Mouse (Mus musculus): ENCODE measurements around the gene Erich3. TPM values are rescaled to one million over a fixed set of nuclear protein-coding genes. Genes with fewer than 3 reads are reported as not detected.

Erich3 gene
- polyA plus RNA-seq, 1 experiment from 2014 or later: 0.08 TPM

DNA sequence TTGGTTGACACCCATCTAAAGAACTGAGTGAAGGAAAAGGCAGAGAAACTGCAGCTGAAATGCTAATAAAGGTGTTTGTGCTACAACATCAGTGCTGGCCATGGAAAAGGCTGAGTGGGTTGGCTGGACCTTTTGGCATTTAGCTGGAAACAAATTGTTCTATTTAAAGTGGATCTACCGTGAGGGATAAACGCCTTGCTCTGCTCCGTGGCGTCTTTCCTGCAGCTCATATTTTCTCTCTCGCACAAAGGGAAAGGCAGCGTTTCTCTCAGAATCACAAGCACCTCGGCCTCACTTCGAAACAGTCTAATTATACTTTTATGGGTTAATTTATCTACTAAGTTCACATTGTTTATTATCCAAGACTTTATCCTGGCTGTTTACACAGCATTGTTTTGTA lies 136.8 kb downstream of the Erich3 start:
- Histone ChIP-seq H3K4me2 (ENCODE audit: low read depth, severe bottlenecking) (no peak overlapping the region), H3K9me3 (ENCODE audit: control insufficient read depth, low read length) (no peaks in the 10 kb centered on the region), H3K9ac (ENCODE audit: low read length) (no peak overlapping the region), H3K27ac (replicated peaks; ENCODE audit: low read depth, low read length) (no peak overlapping the region), H3K4me1 (ENCODE audit: control insufficient read depth, insufficient read depth, low read length) (no peaks in the 10 kb centered on the region), H3K27me3 (ENCODE audit: control insufficient read depth, insufficient read depth, low read length) (no peaks in the 10 kb centered on the region), H3K4me3 (ENCODE audit: low read depth, low read length) (no peak overlapping the region), H3K36me3 (ENCODE audit: control insufficient read depth, insufficient read depth, low read length) (no peaks in the 10 kb centered on the region)
- 42% methylated on average over 8 of the region's 8 CpGs for WGBS
- ATAC-seq (ENCODE audit: insufficient number of reproducible peaks, low FRiP score, low TSS enrichment, low read depth): no peak
- no peak for DNase-seq (ENCODE audit: low spot score)

DNA sequence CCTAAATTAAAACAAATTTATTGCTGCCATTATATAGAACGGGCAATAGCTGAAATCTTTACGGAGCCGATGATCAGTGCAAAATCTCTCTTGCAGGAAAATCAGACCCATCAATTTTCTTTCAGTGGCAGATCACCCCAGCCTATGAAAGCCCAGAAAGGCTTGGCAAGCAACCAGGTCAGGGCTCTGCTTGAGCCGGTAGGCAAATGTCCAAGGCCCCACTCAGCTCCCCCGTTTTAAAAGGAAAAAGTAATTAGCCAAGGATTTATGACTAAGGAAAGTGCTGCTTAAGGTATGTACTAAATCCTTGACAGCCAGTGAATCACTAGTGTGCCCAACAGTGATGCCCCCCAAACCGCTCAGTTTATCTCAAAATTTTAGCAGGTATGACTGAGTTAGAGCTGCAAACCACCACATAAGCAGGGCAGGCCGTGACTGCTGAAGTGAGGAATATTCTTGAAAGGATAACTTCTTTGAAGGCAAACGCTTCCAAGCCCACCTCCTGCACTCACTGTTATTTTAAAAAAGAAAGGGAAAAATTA lies 137.3 kb downstream of the Erich3 start:
- ATAC-seq (ENCODE audit: insufficient number of reproducible peaks, low FRiP score, low TSS enrichment, low read depth) (no peak), DNase-seq (ENCODE audit: low spot score) (no peak)
- Histone ChIP-seq H3K9ac (ENCODE audit: low read length) (no peak overlapping the region), H3K4me3 (ENCODE audit: low read depth, low read length) (no peak overlapping the region), H3K4me2 (ENCODE audit: low read depth, severe bottlenecking) (no peak overlapping the region), H3K9me3 (ENCODE audit: control insufficient read depth, low read length) (no peaks in the 10 kb centered on the region), H3K4me1 (ENCODE audit: control insufficient read depth, insufficient read depth, low read length) (no peaks in the 10 kb centered on the region), H3K27me3 (ENCODE audit: control insufficient read depth, insufficient read depth, low read length) (no peaks in the 10 kb centered on the region), H3K36me3 (ENCODE audit: control insufficient read depth, insufficient read depth, low read length) (no peaks in the 10 kb centered on the region), H3K27ac (replicated peaks; ENCODE audit: low read depth, low read length) (no peak overlapping the region)
- WGBS: 42% methylated on average over 8 of the region's 8 CpGs

DNA sequence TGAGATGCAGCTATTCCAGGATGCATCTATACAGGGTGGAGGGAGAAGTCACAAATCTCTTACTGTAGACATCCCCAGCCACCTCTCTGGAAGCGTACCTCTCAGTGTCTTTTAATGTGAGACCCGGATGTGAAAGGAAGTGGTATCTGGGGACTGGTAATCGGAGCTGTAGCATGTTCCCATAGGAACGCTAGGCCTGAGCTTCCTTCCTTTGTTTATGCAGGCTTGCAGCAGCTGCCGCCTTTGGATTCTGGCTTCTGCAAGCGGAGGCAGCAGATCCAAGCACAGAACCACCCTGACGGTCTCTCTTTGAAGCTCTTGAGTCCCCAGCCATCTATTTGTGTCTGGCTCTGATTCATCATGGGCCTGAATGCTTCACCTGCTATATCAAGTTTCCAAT lies 143.0 kb downstream of the Erich3 start:
- Histone ChIP-seq H3K27ac (replicated peaks; ENCODE audit: low read depth, low read length) (no peak overlapping the region), H3K36me3 (ENCODE audit: control insufficient read depth, insufficient read depth, low read length) (no peaks in the 10 kb centered on the region), H3K9ac (ENCODE audit: low read length) (no peak overlapping the region), H3K4me1 (ENCODE audit: control insufficient read depth, insufficient read depth, low read length) (no peaks in the 10 kb centered on the region), H3K9me3 (ENCODE audit: control insufficient read depth, low read length) (no peaks in the 10 kb centered on the region), H3K4me3 (ENCODE audit: low read depth, low read length) (no peak overlapping the region), H3K27me3 (ENCODE audit: control insufficient read depth, insufficient read depth, low read length) (no peaks in the 10 kb centered on the region), H3K4me2 (ENCODE audit: low read depth, severe bottlenecking) (no peak overlapping the region)
- DNase-seq (ENCODE audit: low spot score): no peak
- ATAC-seq (ENCODE audit: insufficient number of reproducible peaks, low FRiP score, low TSS enrichment, low read depth): no peak; the same call in 1 of the 2 replicates
- WGBS: 49% methylated on average over 7 of the region's 7 CpGs

DNA sequence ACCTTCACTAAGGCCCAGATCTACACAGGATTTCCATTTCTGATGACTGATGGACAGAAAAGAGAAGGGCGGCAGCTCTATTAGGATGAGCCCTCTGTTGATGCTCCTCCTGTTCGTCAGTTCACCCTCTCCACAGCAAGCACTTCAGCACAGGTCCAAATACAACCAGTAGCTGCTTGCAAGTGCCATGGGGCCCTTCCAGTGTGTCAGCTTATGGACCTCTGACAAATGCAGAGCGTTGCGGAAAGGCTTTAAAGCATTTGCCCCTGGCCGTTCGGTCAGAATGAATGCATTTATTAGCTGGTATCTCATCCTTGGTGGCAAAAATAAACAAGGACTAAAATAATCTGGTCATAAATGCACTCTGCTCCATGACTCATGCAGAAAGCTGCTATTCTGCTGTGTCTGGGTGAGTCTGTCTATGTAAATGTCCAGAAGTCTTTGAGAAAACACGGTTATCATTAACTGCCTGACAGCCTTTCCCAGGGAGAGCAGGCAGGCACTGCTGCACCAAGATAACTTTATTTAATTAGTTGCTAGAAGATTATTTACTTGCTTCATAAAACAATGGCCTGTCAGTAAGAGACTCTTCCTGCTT lies 146.7 kb downstream of the Erich3 start:
- H3K36me3 ChIP-seq (ENCODE audit: control insufficient read depth, insufficient read depth, low read length): no peaks in the 10 kb centered on the region
- H3K9me3 ChIP-seq (ENCODE audit: control insufficient read depth, low read length): no peaks in the 10 kb centered on the region
- no peaks in the 10 kb centered on the region for H3K27me3 ChIP-seq (ENCODE audit: control insufficient read depth, insufficient read depth, low read length)
- no peak overlapping the region; the same call in 1 of the 2 replicates for H3K9ac ChIP-seq (ENCODE audit: low read length)
- H3K4me1 ChIP-seq (ENCODE audit: control insufficient read depth, insufficient read depth, low read length): peaks cover 3% of the 10 kb centered on the region; the same call in 1 of the 2 replicates
- no peak overlapping the region for H3K4me2 ChIP-seq (ENCODE audit: low read depth, severe bottlenecking)
- no peak overlapping the region for H3K4me3 ChIP-seq (ENCODE audit: low read depth, low read length)
- H3K27ac ChIP-seq (replicated peaks; ENCODE audit: low read depth, low read length): no peak overlapping the region
- 80% methylated on average over 7 of the region's 7 CpGs for WGBS
- no peak for DNase-seq (ENCODE audit: low spot score)
- no peak for ATAC-seq (ENCODE audit: insufficient number of reproducible peaks, low FRiP score, low TSS enrichment, low read depth)

DNA sequence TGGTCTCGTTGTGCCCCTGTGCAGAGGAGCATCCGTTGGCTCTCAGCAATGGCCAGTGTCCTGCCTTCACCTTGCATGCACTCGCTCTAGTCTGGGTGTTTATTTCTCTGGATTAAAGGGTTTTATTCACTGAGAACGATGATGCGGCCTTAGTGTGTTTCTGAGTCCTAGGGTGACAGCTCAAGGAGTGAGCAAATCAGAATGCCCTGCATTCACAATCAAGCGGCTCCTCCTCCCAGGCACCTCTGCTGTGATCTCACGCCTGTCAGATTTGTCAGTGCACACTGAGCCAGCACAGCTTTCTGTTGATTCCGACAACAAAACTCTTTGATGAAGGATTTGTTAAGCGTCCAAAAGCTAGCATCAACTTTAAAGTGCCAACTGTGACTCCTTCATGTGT lies 147.6 kb downstream of the Erich3 start:
- no peak overlapping the region for H3K4me2 ChIP-seq (ENCODE audit: low read depth, severe bottlenecking)
- no peak for ATAC-seq (ENCODE audit: insufficient number of reproducible peaks, low FRiP score, low TSS enrichment, low read depth)
- H3K27me3 ChIP-seq (ENCODE audit: control insufficient read depth, insufficient read depth, low read length): no peaks in the 10 kb centered on the region
- no peaks in the 10 kb centered on the region for H3K36me3 ChIP-seq (ENCODE audit: control insufficient read depth, insufficient read depth, low read length)
- H3K27ac ChIP-seq (replicated peaks; ENCODE audit: low read depth, low read length): no peak overlapping the region
- WGBS: 46% methylated on average over 9 of the region's 9 CpGs
- no peak for DNase-seq (ENCODE audit: low spot score)
- H3K4me1 ChIP-seq (ENCODE audit: control insufficient read depth, insufficient read depth, low read length): peaks cover 7% of the 10 kb centered on the region; the same call in 1 of the 2 replicates
- no peak overlapping the region for H3K4me3 ChIP-seq (ENCODE audit: low read depth, low read length)
- H3K9ac ChIP-seq (ENCODE audit: low read length): no peak overlapping the region
- H3K9me3 ChIP-seq (ENCODE audit: control insufficient read depth, low read length): no peaks in the 10 kb centered on the region

DNA sequence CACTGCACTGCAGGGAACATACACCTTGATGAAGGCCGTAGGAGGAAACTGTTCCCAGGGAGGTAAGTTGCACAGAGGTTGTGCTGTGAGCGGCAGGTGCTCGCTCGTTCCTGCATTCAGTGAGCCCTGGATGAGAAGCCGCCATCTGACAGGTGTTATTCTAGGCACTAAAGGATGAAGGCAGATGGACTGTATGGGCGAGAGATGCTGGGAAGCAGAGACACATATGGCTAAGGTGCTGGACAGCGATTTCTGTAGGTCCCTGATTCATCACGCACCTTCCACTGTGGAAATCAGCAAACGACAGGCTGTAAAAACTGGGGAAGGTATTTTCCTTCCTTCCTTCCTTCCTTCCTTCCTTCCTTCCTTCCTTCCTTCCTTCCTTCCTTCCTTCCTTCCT lies 148.2 kb downstream of the Erich3 start:
- Histone ChIP-seq H3K4me3 (ENCODE audit: low read depth, low read length) (no peak overlapping the region), H3K27ac (replicated peaks; ENCODE audit: low read depth, low read length) (no peak overlapping the region), H3K9ac (ENCODE audit: low read length) (no peak overlapping the region), H3K36me3 (ENCODE audit: control insufficient read depth, insufficient read depth, low read length) (no peaks in the 10 kb centered on the region), H3K9me3 (ENCODE audit: control insufficient read depth, low read length) (no peaks in the 10 kb centered on the region), H3K4me1 (ENCODE audit: control insufficient read depth, insufficient read depth, low read length) (peaks cover 7% of the 10 kb centered on the region; the same call in 1 of the 2 replicates), H3K4me2 (ENCODE audit: low read depth, severe bottlenecking) (no peak overlapping the region), H3K27me3 (ENCODE audit: control insufficient read depth, insufficient read depth, low read length) (no peaks in the 10 kb centered on the region)
- no peak for DNase-seq (ENCODE audit: low spot score)
- ATAC-seq (ENCODE audit: insufficient number of reproducible peaks, low FRiP score, low TSS enrichment, low read depth): no peak
- 68% methylated on average over 9 of the region's 9 CpGs for WGBS

DNA sequence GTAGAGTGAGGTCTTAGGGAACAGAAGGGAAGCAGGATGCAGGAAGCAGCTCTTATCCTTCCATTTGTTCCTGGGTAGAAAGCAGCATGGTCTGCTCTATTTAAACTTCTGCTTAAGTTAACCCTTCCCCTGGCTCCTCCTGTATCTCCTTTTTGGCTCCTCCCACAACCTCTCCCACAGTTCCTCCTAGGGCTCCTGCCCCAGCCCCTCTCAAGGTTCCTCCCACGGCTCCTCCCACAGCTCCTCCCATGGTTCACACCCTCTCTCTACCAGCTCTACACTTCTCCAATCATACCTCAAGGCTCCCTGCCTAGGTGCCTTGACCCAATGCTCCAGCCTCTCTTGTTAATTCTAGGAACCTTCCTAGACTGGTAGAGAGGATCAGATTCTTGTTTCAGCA lies 149.2 kb downstream of the Erich3 start:
- no peak overlapping the region for H3K27ac ChIP-seq (replicated peaks; ENCODE audit: low read depth, low read length)
- DNase-seq (ENCODE audit: low spot score) (no peak), ATAC-seq (ENCODE audit: insufficient number of reproducible peaks, low FRiP score, low TSS enrichment, low read depth) (no peak)
- H3K4me1 ChIP-seq (ENCODE audit: control insufficient read depth, insufficient read depth, low read length): peaks cover 7% of the 10 kb centered on the region; the same call in 1 of the 2 replicates
- no peaks in the 10 kb centered on the region for H3K9me3 ChIP-seq (ENCODE audit: control insufficient read depth, low read length)
- no peak overlapping the region for H3K9ac ChIP-seq (ENCODE audit: low read length)
- WGBS: 50% methylated on average over 1 of the region's 1 CpGs
- H3K27me3 ChIP-seq (ENCODE audit: control insufficient read depth, insufficient read depth, low read length): no peaks in the 10 kb centered on the region
- no peak overlapping the region for H3K4me3 ChIP-seq (ENCODE audit: low read depth, low read length)
- no peak overlapping the region for H3K4me2 ChIP-seq (ENCODE audit: low read depth, severe bottlenecking)
- H3K36me3 ChIP-seq (ENCODE audit: control insufficient read depth, insufficient read depth, low read length): no peaks in the 10 kb centered on the region

DNA sequence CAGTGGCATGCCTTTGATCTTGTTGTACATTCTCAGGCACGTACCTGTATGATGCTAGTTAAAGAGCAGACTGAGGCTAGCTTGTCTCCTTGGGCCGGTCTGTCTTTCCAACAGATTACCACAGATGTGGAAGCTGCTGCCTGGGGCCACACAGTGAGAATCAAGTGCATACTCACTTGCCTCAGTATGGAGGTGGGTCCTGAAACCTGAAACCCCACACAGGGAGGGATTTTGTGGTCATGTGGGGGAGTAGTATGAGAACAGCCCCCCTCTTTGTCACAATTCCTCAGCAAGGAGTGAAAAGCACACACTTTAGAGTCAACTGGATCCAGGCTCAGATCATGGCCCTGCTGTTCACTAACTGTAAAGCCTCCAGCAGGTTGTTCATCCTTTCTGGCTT lies 151.9 kb downstream of the Erich3 start:
- Histone ChIP-seq H3K9me3 (ENCODE audit: control insufficient read depth, low read length) (no peaks in the 10 kb centered on the region), H3K27me3 (ENCODE audit: control insufficient read depth, insufficient read depth, low read length) (no peaks in the 10 kb centered on the region), H3K4me3 (ENCODE audit: low read depth, low read length) (no peak overlapping the region), H3K27ac (replicated peaks; ENCODE audit: low read depth, low read length) (no peak overlapping the region), H3K4me1 (ENCODE audit: control insufficient read depth, insufficient read depth, low read length) (peaks cover 7% of the 10 kb centered on the region; the same call in 1 of the 2 replicates), H3K4me2 (ENCODE audit: low read depth, severe bottlenecking) (no peak overlapping the region), H3K36me3 (ENCODE audit: control insufficient read depth, insufficient read depth, low read length) (no peaks in the 10 kb centered on the region), H3K9ac (ENCODE audit: low read length) (no peak overlapping the region)
- 13% methylated on average over 2 of the region's 2 CpGs for WGBS
- ATAC-seq (ENCODE audit: insufficient number of reproducible peaks, low FRiP score, low TSS enrichment, low read depth): peak; percentile 64
- peak; percentile 30 for DNase-seq (ENCODE audit: low spot score)

DNA sequence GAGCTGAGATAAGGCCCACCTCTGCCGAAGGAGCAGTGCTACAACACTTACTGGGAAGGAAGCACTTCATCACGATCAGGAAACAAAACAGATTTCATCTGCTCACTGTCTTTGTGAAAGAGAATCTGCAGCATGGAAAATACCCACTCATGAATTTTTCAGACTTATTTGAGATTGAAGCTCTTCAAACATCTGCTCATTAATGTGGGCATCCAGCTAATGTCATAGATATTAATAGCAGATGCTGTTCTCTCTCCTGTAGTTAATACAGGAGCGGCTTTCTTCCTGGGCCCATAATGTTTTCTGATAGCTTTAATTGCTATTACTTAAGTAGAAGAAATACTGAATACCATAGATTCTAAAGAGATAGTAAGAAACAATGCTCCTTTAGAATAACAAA lies 152.6 kb downstream of the Erich3 start:
- Histone ChIP-seq H3K36me3 (ENCODE audit: control insufficient read depth, insufficient read depth, low read length) (no peaks in the 10 kb centered on the region), H3K27ac (replicated peaks; ENCODE audit: low read depth, low read length) (no peak overlapping the region), H3K27me3 (ENCODE audit: control insufficient read depth, insufficient read depth, low read length) (no peaks in the 10 kb centered on the region), H3K4me2 (ENCODE audit: low read depth, severe bottlenecking) (no peak overlapping the region), H3K4me1 (ENCODE audit: control insufficient read depth, insufficient read depth, low read length) (peaks cover 7% of the 10 kb centered on the region; the same call in 1 of the 2 replicates), H3K9ac (ENCODE audit: low read length) (no peak overlapping the region), H3K9me3 (ENCODE audit: control insufficient read depth, low read length) (no peaks in the 10 kb centered on the region), H3K4me3 (ENCODE audit: low read depth, low read length) (no peak overlapping the region)
- DNase-seq (ENCODE audit: low spot score): no peak
- no peak for ATAC-seq (ENCODE audit: insufficient number of reproducible peaks, low FRiP score, low TSS enrichment, low read depth)
- 75% methylated on average over 3 of the region's 3 CpGs for WGBS

Data from limb, embryonic 11.5 days (tissue).